ENCODE assay signal across 13 mouse cellular contexts in the genomic region with DNA sequence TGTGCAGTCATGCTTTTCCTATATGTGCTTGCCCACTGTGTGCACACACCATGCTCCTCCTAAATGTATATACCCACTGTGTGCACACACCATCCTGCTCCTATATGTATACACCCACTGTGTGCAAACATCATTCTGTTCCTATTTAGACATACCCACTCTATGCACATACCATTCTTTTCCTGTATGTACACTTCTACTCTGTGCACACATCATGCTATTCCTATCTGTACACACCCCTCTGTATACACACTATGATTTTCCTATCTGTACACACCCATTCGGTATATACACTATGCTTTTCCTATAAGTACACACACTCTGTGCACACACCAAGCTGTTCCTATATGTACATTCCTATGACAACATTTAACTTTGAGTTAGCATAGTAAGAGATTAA.
A peak's percentile ranks its signal among the peaks of the same experiment; 100 is the strongest.
DNase-seq lines count a peak whose midpoint lies in the region; ATAC-seq and TF ChIP-seq lines count a peak whose summit lies in the region.
"Had no signal": no experiment of that assay in that cellular context is flagged by ENCODE, and none has a peak within 500 bp of the region (broad histone marks: within the 10 kb centered on the region; RNA-seq: fewer than 3 reads in every experiment).

No protein-coding gene starts in this region.

- 81% methylated on average over 1 of the region's 1 CpGs for WGBS in kidney, embryonic 15.5 days
- WGBS in forebrain, embryonic 13.5 days = 93% methylated on average over 1 of the region's 1 CpGs
- WGBS in intestine, postnatal 0 days = 37% methylated on average over 1 of the region's 1 CpGs
- WGBS in midbrain, postnatal 0 days = 89% methylated on average over 1 of the region's 1 CpGs

- no peak overlapping the region for H3K9ac ChIP-seq in kidney, embryonic 15.5 days
- no peak overlapping the region for H3K9ac ChIP-seq in forebrain, embryonic 13.5 days
- H3K9ac ChIP-seq in intestine, postnatal 0 days (ENCODE audit: low read depth, low read length) = no peak overlapping the region
- H3K9ac ChIP-seq in midbrain, postnatal 0 days (replicated peaks; ENCODE audit: low read length, poor library complexity, severe bottlenecking) = no peak overlapping the region
- H3K9ac ChIP-seq: liver, postnatal 0 days had no signal

- peak; percentile 33 for ATAC-seq in kidney, embryonic 15.5 days (replicated peaks; ENCODE audit: low FRiP score)
- ATAC-seq in forebrain, embryonic 13.5 days = 0 out of 2 replicates have a peak, but pooled peaks have one; percentile 22
- ATAC-seq in intestine, postnatal 0 days = peak; percentile 34; the same call in 1 of the 2 replicates
- no peak for ATAC-seq in midbrain, postnatal 0 days (ENCODE audit: low FRiP score)
- ATAC-seq in granulocyte monocyte progenitor cell, adult 5-6 weeks (replicated peaks; ENCODE audit: poor library complexity, severe bottlenecking) = no peak
- ATAC-seq: inflammation-experienced regulatory T-cells, adult 6 months; liver, postnatal 0 days had no signal

- no peaks in the 10 kb centered on the region for H3K9me3 ChIP-seq in kidney, embryonic 15.5 days (replicated peaks)
- H3K9me3 ChIP-seq in forebrain, embryonic 13.5 days (replicated peaks) = no peaks in the 10 kb centered on the region
- H3K9me3 ChIP-seq in intestine, postnatal 0 days (ENCODE audit: control insufficient read depth) = no peaks in the 10 kb centered on the region
- H3K9me3 ChIP-seq in midbrain, postnatal 0 days (ENCODE audit: low read length) = no peaks in the 10 kb centered on the region

- no peak overlapping the region for H3K4me3 ChIP-seq in kidney, embryonic 15.5 days (replicated peaks)
- H3K4me3 ChIP-seq in forebrain, embryonic 13.5 days = no peak overlapping the region
- no peak overlapping the region for H3K4me3 ChIP-seq in intestine, postnatal 0 days (ENCODE audit: low read depth, low read length)
- H3K4me3 ChIP-seq in midbrain, postnatal 0 days (ENCODE audit: low read depth, low read length) = no peak overlapping the region

- no peak overlapping the region for H3K4me2 ChIP-seq in kidney, embryonic 15.5 days
- no peak overlapping the region for H3K4me2 ChIP-seq in forebrain, embryonic 13.5 days
- H3K4me2 ChIP-seq in intestine, postnatal 0 days (replicated peaks; ENCODE audit: low read depth) = no peak overlapping the region
- no peak overlapping the region for H3K4me2 ChIP-seq in midbrain, postnatal 0 days (ENCODE audit: low read depth, low read length, poor library complexity, severe bottlenecking)

- H3K4me1 ChIP-seq in kidney, embryonic 15.5 days = peaks cover 24% of the 10 kb centered on the region
- H3K4me1 ChIP-seq in forebrain, embryonic 13.5 days = peaks cover 21% of the 10 kb centered on the region
- H3K4me1 ChIP-seq in intestine, postnatal 0 days (replicated peaks; ENCODE audit: control insufficient read depth, insufficient read depth, low read length) = no peaks in the 10 kb centered on the region; the same call in 1 of the 2 replicates
- H3K4me1 ChIP-seq in midbrain, postnatal 0 days (ENCODE audit: insufficient read depth, low read length) = peaks cover 13% of the 10 kb centered on the region; the same call in 1 of the 2 replicates

- TF ChIP-seq CTCF in intestine, postnatal 0 days (IDR thresholded peaks at IDR 0.05; ENCODE audit: low read depth) = no peak
- no peak for TF ChIP-seq CTCF in midbrain, postnatal 0 days (IDR thresholded peaks at IDR 0.05)

- 0 out of 2 replicates have a peak, but pooled peaks cover 5% of the 10 kb centered on the region for H3K36me3 ChIP-seq in kidney, embryonic 15.5 days
- H3K36me3 ChIP-seq in forebrain, embryonic 13.5 days (ENCODE audit: poor library complexity, severe bottlenecking) = peaks cover 6% of the 10 kb centered on the region
- no peaks in the 10 kb centered on the region for H3K36me3 ChIP-seq in intestine, postnatal 0 days (ENCODE audit: control insufficient read depth, insufficient read depth)
- H3K36me3 ChIP-seq in midbrain, postnatal 0 days (ENCODE audit: insufficient read depth, low read length) = no peaks in the 10 kb centered on the region

- peak overlapping the region; percentile 70 for H3K27ac ChIP-seq in kidney, embryonic 15.5 days
- H3K27ac ChIP-seq in forebrain, embryonic 13.5 days = peak overlapping the region; percentile 32; the same call in 1 of the 2 replicates
- H3K27ac ChIP-seq in intestine, postnatal 0 days (ENCODE audit: low read depth, low read length) = no peak overlapping the region
- H3K27ac ChIP-seq in midbrain, postnatal 0 days (ENCODE audit: low read depth, low read length) = peak overlapping the region; percentile 32; the same call in 1 of the 2 replicates

- intact Hi-C loops in gastrocnemius, postnatal 36 days (cut with DNase I) = no loop called here

- H3K27me3 ChIP-seq in kidney, embryonic 15.5 days = no peaks in the 10 kb centered on the region
- no peaks in the 10 kb centered on the region for H3K27me3 ChIP-seq in forebrain, embryonic 13.5 days
- no peaks in the 10 kb centered on the region for H3K27me3 ChIP-seq in intestine, postnatal 0 days (replicated peaks; ENCODE audit: control insufficient read depth, insufficient read depth, low read length)
- no peaks in the 10 kb centered on the region for H3K27me3 ChIP-seq in midbrain, postnatal 0 days (ENCODE audit: insufficient read depth, low read length)

- no peak for DNase-seq in kidney, postnatal 36 days
- DNase-seq in midbrain, postnatal 0 days (ENCODE audit: low spot score) = no peak
- DNase-seq in gastrocnemius, postnatal 36 days = no peak
- DNase-seq in adrenal gland, postnatal 36 days = no peak
- DNase-seq: adrenal gland, adult 8-10 months; liver, postnatal 0 days; spleen, adult 18-20 months; thymus, postnatal 25 days had no signal

Comparison
In these comparisons a context has a peak if more than half of its experiments do, and no peak if none do; other contexts are left out.
1. ATAC-seq: peak in kidney, embryonic 15.5 days (single experiment), forebrain, embryonic 13.5 days (single experiment) and intestine, postnatal 0 days (single experiment); none in midbrain, postnatal 0 days (single experiment) and granulocyte monocyte progenitor cell, adult 5-6 weeks (single experiment).